Mouse (Mus musculus) urinary bladder, postnatal 14 days (tissue): ENCODE measurements at regions not wholly inside any gene's neighbourhood (a gene's known extent, or its start where the extent isn't known, plus 50 kb on each side); places are given as distances from the start of the nearest gene placed in this dataset.

Experiments used
- DNase-seq: peaks from one replicate; pipeline ENCODE4 v3.0.0; 2021; ENCODE audit warnings: low spot score

- DNase-seq: no peak
Measured at GRCm38 (mm10) chr11:19145263-19145662, 126.5 kb upstream of the Meis1 start.

- DNase-seq: no peak
Measured at GRCm38 (mm10) chr11:19145991-19146390, 127.2 kb upstream of the Meis1 start.

DNA sequence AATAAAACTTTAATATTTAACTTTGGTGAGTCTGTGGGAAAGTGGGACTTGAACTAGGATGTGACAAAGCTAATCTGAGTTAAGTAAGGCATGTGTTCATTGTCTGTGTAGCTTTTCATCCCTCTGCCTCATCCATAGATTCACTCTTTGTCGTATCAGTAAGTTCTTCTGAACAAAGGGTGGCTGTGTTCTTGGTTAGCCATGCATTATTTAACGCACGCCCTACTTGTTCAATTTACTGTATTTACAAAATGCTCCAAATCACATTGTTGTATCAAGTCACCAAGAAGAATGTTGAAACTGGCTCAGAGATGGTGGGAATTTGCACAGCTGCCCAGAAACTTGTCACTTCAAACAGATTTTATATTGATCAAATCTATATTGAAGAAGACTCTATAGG, 132.2 kb upstream of the Meis1 start:
- no peak for DNase-seq

- DNase-seq: no peak
Measured at GRCm38 (mm10) chr11:19153714-19154113, 134.9 kb upstream of the Meis1 start.

GRCm38 (mm10) chr11:19154813-19155616, 136.2 kb upstream of the Meis1 start:
- DNase-seq: no peak

DNA sequence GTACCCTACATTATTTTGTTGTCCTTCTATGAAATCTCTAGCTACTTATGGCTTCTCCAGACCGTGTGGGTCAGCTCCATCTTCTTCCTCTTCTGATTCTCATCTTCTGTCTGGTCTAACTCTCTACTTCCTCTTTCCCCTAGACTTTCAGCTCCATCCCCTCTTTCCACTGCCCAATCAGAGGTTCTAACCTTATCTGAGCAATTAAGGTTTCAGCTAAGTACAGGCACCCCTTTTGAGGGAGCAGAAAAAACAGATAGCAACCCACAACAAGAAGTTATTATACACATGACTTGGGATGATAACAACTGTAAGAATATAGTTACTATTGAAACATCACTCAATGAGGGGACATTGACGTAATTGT, 136.8 kb upstream of the Meis1 start:
- DNase-seq: no peak

GRCm38 (mm10) chr11:19160227-19160626, 141.4 kb upstream of the Meis1 start:
- DNase-seq: no peak

DNA sequence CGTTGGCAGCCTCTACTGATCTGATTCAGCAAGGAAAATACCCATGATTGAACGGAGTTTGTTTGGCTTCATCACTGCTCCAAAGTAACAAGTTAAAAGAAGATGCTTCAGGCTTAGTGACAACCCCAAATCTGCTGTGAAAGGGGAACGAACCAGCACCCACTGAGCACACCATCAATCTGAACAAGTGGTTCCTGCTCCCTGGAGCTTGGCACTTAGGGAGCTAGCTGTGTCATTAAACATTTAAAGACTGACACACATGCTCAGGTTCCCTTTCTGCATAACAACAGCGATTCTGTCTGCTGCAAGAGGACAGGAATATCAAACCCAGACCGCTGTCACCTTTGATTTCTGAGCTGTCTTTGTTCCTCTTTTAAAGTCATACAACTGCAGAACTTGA, 141.9 kb upstream of the Meis1 start:
- DNase-seq: no peak

DNA sequence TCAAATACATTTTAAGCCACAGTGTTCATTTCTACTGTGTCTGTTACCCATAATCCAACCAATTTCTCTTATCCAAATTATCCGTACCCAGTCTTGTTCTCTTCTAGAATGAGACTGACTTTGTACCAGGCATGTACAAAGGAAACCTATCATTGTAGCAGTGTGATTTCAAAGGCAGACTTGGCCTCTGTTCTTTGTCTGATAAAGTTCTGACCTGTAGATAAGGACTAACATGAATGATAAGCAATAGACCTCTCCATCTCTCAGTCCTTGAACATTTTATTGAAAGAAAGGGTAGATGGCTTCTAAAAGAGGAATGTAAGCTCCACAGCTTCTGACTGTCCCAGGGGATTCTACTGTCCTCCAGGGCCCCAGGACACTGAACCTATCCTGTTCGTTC, 152.2 kb upstream of the Meis1 start:
- DNase-seq: no peak

DNA sequence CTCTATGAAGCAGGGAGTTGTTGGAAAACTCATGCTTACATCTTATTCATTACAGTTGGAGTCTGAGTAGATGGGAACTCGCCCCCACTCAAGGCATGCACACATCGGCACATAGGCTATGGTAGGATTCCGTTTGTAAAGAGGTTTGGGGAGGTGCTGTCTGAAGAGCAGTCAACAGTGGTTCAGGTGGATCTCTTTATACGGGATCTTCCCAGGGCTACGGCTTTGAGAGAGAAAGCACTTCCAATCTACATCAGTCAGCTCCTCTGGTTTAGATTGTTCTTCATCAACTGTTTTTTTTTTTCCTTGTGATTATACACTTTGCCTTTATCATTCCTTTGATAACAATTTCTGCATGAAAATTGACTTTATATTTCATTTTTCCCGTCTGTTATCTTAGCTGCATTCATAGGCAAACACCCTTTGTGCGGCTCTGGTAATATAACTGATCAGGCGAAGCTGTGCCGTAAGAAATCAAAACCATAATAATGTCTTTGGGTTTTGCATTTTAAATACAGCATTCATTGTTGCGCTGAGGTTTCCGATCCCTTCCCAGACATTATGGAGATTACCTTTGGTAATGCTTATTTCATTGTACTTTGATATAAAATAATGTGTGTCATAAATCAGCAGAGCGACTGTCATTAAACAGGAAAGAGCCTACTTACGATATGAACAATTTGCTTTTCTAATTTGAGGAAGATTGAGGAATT, 155.7 kb upstream of the Meis1 start:
- DNase-seq: no peak

DNA sequence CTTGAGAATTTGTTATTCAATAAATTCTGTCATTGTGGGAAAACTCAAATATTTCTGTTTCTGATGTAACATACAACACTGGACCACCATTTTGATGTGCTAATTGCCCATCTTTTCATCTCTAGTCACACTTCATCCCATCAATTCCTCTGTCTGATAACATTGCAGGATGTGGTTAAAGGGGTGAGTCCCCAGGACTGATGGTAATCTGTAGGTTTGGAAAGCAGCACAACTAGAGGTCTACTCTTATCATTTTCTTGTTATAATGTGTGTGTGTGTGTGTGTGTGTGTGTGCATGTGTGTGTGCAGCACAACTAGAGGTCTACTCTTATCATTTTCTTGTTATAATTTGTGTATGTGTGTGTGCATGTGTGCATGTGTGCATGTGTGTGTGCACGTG, 160.5 kb upstream of the Meis1 start:
- no peak for DNase-seq

- DNase-seq: no peak
Measured at GRCm38 (mm10) chr11:19189778-19190177, 171.0 kb upstream of the Meis1 start.

DNA sequence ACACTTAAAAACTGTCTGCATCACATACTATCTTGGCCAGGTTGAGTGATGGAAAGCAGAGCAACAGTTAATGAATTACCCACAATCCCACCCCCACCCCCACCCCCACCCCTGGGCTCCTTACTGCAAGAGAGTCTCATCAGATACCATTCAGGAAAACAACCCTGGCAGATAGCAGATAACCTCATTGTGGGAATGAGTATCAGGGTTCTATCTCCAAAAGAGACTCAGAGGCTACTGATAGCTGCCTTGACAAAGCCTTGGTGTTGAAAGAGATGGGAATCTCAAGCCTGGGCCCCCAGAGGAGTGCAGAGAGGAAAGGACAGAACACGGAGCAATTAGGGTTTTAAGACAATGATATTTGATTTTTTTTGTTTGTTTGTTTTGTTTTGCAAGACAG, 175.7 kb upstream of the Meis1 start:
- no peak for DNase-seq

DNA sequence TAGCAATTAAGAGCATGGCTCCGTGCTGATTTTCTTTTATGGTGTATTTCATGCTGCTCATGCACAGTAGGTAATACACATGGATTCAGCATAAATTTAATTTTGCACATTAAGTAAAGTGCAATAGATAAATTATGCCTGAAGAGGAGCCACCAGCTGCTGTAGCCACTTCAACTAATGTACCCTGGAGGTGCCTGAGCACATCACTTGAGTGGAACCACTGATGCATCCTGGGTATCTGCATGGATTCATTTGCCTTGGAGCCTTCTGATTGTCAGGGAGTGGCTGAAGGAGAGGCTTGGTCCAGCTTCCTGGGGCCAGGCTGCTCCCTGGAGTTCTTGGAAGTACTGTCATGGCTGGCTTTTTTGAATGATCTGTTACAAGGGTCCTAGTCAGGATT, 179.0 kb upstream of the Meis1 start:
- no peak for DNase-seq

DNA sequence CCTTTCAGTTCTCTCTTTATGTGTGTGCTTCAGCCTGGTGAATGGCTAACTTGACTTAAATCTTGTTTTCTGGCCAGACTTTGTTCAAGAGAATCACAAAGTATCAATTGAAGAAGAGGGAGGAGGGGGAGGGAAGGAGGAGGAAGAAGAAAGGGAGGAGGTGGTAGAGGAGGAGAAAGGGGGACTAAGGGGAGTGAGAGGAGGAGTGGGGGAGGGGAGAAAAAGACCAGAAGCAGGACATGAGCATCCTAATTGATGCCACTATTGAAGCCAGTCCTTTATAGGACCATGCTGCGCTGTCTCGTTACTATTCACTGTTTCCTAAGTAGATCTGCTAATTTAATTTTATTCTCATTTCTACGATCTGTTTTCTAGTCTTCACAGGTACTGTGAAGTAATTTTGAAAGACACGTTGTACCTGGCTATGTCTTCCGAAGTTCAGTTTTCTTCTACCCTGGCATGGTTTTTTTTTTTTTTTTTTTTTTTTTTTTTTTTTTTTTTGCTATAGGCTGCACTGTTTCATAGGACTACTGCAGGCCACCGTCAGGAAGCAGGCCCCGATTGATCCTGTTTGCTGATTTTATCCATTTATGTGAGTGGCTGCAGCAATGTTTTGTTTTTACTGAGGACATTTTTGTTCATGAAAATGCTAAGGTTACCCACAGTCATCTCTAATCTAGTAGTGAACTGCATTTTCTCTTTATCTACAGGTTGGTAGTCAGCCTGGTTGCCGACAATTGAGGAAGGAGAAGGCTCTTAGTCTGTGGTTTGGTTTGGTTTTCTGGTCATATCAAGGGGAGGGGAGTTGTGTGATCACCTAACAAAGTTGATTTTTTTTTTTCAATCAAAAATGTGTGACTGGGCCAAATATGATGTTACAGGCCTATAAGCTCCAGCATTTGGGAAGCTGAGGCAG, 184.1 kb upstream of the Meis1 start:
- DNase-seq: no peak

DNA sequence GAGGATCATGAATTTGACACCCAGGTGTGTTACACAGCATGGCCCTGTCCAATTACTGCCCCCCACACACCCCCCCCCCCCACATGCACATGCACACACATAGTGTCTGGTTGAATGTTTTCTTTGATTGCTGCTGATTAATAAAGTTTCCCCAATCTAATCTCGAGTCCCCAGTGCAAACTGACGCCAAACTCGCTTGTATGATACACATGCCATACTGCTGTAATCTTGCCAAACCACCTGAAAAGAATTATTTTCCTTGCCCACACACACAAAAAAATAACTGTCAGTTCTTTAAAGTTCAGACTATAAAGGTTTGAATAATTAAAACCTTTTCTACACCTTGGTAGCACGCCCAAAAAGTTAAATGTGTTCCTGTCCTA, 184.7 kb upstream of the Meis1 start:
- no peak for DNase-seq

DNA sequence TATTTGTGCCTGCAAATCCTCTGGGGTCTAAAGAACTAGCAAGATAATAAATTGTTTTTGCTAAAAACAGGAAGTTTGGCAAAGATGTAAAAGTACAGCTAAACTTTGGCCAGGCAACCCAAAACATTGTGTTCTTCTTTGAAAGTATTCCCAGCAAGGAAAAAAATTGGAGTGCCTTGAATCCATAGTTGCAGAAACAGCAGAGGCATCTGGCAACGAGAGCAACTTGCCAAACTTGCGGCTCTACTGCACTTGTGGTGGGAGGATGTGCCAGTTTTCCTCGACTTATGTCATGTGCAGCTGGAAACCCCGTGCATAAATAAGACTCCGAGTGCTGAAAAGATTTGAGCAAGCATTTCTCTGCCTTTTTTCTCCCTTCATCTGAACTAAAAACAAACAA, 185.2 kb upstream of the Meis1 start:
- DNase-seq: peak; percentile 52

DNA sequence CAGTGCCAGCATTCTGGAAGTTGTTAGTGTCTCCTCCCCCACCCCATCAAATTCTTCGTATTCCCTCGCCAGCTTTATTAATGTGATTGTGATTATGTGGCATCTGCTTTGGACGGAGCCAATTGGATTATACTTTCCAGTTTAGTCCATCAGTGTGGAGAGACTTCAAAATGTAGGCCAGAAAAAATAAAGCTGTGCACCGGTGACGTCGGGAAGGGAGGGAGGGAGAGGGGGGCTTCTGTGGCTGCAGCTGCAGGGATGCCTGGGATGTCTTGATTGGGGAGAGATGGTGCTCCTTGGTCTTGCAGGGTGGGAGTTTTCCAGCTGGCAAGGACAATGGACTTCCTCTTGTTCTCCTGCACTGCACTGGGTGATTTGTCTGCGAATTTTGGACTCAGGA, 185.7 kb upstream of the Meis1 start:
- DNase-seq: peak; percentile 6

- no peak for DNase-seq
Measured at GRCm38 (mm10) chr11:19205174-19205573, 186.4 kb upstream of the Meis1 start.

DNA sequence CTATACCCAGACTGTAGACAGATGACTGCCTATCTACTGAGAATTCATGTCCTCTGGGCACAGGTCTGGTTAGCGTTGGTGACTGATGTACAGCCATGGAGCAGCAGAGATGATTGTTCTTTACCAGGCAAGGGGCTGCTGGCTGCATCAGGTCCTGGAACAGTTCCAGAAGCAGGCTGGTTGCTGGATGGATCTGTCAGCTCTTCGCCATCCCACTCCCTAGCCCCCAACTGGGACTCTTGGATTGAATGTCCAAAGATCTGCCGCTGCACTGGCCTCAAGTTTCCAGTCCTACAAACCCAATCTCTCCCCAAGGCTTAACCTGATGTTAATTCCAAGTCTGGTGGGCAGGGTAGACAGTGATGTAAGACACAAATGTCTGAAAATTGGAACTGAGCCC, 200.7 kb upstream of the Meis1 start:
- no peak for DNase-seq

DNA sequence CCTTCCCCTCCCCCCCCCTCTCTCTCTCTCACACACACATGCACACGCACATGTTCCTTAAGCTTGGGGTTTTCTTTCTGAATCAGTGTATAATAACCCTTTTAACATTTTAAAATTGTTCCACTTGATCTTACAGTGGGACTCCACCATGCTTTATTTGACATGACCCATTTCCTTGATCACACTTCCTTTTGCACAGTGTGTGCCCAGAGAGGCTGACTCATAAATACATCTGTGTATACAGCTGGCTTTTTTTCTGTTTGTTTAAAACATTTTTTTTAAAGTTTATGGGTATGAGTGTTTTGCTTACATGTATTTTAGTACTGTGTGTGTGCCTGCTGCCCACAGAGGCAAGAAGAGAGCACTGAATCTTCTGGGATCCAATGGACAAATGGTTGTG, 202.7 kb upstream of the Meis1 start:
- DNase-seq: no peak

GRCm38 (mm10) chr11:19226756-19227155, 208.0 kb upstream of the Meis1 start:
- no peak for DNase-seq

DNA sequence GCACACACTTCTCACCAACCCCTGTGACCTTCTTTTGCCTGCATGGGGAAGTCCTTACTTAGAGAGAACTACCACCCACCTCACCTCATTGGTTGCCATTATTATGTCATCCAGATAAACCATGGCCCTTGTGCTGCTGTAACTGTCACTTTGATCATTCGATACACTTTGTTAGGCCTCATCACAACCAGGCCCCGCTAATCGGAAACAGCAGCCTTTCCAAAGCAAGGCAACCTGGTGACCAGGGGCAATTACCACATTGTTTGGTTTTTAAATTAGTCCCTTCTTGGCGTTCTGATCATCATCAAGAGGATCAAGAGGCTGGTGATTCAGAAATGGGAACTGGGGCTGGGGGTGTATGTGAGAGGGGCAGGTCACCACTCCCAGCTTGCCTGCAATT, 208.9 kb upstream of the Meis1 start:
- no peak for DNase-seq
